Mouse (Mus musculus) adrenal gland, adult 18-20 months (tissue): ENCODE measurements around the gene Wdr66. TPM values are rescaled to one million over a fixed set of nuclear protein-coding genes. Genes with fewer than 3 reads are reported as not detected.
"Not testable (repeated sequence)": the region's sequence is repeated elsewhere in the genome, so short reads cannot be mapped to it uniquely, and the experiment has no call there.

Experiments used
- DNase-seq, 2 experiments: peaks; one replicate each; pipeline ENCODE4 v3.0.0; 2021 to 2022; ENCODE audit warnings: low spot score in 2 of 2
- long read RNA-seq, 2 experiments: library from polyadenylated mRNA; stranded (forward); transcript quantifications; one replicate each; pipeline ENCODE4 v2.0.0; 2021
- total RNA-seq, 2 experiments: library from RNA; stranded (reverse); gene quantifications; 1 replicate in 1 of 2; 2 replicates in 1 of 2; pipeline ENCODE4 v1.2.3; 2021

The Wdr66 gene
- under 1 TPM; 0.61 to 0.99 TPM for total RNA-seq
- long read RNA-seq, experiment 1, result 0 reads
- long read RNA-seq, experiment 2, result 0 reads

DNA sequence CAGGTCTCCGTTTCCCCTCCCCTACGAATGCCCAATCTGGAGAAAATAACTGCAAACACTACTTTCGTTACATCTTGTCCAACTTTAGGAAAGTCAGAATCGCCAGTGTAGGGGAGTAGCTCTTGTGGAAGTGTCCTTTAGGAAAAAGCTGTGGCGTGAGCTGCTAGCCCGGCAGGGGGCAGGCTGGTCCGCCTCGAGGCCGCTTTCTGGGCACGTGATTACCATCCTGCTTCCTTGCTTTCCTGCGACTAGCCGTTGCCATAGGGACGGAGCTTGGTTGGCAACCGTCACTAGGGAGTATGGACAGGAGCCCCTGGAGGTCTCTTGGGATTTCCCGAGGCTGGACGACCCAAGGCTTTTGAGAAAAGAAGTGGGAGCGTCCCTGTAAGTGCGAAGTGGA is at the start of gene Wdr66:
Wdr66 (plus strand) TSS at position 269 of the 400 bp plus-strand sequence.
- DNase-seq, result peak; percentile 66

DNA sequence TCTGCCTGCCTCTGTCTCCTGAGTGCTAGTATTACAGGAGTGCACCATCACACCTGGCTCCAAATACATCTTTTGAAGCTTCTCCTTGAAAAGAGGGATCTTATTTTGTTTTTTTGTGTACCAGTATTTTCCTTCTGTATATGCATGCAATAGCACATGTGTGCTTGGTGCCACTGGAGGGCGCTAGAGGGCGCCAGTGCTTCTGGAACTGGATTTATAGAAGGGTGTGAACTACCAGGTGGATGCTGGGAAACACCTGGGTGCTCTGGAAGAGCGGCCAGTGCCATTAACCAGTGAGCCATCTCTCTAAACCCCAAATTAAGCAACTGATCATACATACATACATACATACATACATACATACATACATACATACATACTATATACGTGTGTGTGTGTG is 49.1 kb upstream of the Wdr66 start:
- DNase-seq, result not testable (repeated sequence)

- DNase-seq, result not testable (repeated sequence)
These were observed 48.3 kb upstream of the Wdr66 start for GRCm38 (mm10) chr5:123203591-123203990.

- peak in 1 of 2 experiments; percentile 6 for DNase-seq
These were observed 29.4 kb upstream of the Wdr66 start for GRCm38 (mm10) chr5:123222346-123223050.

GRCm38 (mm10) chr5:123223051-123223410 is 28.9 kb upstream of the Wdr66 start:
- DNase-seq, result peak in 1 of 2 experiments; percentile 15

GRCm38 (mm10) chr5:123223861-123224260 is 28.0 kb upstream of the Wdr66 start:
- not testable (repeated sequence) for DNase-seq

- DNase-seq, result no peak
These were observed 25.1 kb upstream of the Wdr66 start for GRCm38 (mm10) chr5:123226851-123227250.

DNA sequence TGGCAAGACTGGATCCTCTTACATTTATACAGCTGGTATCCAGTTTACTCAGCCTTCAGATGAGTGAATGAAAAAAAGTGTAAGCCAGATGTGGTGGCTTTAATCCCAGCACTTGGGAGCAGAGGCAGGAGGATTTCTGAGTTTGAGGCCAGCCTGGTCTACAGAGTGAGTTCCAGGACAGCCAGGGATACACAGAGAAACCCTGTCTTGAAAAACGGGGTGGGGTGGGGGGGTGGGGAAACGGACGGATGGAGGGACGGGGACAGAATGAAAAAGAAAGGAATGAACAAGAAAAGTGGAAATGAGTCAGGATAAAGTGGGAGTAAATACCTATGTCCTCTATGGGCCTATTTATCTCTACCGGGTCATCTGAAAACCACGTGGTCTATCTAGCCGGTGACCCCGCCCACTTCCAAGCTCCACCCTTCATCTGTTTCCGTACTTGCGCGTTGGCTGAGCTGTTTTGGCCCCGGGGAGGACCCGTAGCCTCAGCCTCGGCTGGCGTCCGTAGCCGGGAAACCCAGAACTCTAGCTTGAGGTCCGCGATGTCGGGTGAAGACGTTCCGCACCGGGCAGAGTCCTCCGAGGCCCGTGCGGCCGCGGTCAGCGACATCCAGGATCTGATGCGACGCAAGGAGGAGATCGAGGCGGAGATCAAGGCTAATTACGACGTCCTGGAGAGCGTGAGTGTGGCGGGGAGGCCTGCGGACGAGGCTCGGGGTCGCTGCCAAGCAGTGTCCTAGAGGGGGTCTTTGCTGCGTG is 24.0 kb upstream of the Wdr66 start:
- DNase-seq, result peak; percentile 93 to 96

GRCm38 (mm10) chr5:123228524-123228922 is 23.4 kb upstream of the Wdr66 start:
- no peak for DNase-seq

GRCm38 (mm10) chr5:123229296-123229695 is 22.6 kb upstream of the Wdr66 start:
- no peak for DNase-seq

- no peak for DNase-seq
These were observed 19.7 kb upstream of the Wdr66 start for GRCm38 (mm10) chr5:123232180-123232579.

GRCm38 (mm10) chr5:123235731-123236130 is 16.2 kb upstream of the Wdr66 start:
- DNase-seq, result peak in 1 of 2 experiments; percentile 29

DNA sequence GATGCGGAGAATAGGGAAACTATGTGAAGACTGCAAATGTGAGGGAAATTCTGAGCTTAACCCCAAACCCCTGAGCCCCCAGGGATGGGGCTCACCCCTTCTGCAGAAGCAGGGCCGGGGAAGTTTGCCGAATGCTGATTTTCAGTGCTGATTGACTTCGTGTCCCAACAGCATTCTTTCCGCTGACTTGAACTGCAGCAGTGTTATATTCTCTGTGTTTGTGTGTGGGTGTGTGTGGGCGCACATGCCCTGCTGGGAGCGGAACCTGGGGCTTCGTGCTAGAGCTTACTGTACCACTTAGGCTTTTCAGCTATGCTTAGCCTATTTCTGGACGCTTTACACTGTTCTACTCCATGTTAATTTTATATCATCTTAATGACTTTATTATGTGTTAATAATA is 15.5 kb upstream of the Wdr66 start:
- DNase-seq, result no peak

DNA sequence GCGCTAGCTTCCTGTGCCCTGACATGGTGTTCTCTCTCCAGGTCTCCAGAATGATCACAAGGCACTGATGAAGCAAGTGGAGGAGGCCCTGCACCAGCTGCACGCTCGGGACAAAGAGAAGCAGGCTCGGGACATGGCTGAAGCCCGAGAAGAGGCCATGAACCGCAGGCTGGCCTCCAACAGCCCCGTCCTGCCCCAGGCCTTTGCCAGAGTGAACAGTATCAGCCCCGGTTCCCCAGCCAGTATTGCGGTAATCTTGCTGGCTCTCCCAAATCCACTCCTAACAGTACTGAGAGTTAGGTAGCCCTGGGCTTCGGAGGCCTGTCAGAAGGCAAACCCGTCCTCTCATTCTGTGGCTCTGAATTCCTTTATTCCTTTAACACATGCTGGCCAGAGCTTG is 12.4 kb upstream of the Wdr66 start:
- no peak for DNase-seq

DNA sequence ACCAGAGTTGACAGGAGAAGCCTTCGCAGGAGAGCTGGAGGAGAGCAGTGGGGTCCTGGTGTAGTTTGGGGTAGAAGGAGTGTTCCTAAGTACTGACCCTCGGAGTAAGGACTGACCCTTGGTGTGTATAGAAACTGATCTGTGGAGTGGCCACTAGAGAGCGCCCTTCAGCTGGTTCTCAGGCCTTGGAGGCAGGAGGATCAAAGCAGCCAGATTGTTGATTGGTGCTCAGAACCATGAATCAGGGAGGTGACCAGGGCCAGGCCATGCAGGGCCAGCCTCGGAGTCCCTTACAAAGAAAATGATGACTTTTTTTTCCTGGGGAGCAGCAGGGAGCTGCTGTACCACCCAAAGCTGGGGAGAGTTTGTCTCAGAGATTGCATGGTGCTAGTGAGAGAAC is 6.4 kb upstream of the Wdr66 start:
- DNase-seq, result peak; percentile 24 to 33

DNA sequence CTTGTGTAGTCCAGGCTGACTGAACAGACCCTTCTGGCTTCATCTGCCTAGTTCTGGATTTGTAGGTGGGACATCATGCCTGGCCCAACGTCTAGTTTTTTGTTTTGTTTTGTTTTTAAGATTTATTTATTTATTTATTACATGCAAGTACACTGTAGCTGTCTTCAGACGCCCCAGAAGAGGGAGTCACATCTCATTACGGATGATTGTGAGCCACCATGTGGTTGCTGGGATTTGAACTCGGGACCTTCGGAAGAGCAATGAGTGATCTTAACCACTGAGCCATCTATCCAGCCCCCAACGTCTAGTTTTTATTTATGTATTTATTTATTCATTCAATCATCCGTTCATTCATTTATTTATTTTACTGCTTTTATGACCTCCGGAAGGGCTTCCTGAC is 512 bp upstream of the Wdr66 start:
- no peak for DNase-seq

DNA sequence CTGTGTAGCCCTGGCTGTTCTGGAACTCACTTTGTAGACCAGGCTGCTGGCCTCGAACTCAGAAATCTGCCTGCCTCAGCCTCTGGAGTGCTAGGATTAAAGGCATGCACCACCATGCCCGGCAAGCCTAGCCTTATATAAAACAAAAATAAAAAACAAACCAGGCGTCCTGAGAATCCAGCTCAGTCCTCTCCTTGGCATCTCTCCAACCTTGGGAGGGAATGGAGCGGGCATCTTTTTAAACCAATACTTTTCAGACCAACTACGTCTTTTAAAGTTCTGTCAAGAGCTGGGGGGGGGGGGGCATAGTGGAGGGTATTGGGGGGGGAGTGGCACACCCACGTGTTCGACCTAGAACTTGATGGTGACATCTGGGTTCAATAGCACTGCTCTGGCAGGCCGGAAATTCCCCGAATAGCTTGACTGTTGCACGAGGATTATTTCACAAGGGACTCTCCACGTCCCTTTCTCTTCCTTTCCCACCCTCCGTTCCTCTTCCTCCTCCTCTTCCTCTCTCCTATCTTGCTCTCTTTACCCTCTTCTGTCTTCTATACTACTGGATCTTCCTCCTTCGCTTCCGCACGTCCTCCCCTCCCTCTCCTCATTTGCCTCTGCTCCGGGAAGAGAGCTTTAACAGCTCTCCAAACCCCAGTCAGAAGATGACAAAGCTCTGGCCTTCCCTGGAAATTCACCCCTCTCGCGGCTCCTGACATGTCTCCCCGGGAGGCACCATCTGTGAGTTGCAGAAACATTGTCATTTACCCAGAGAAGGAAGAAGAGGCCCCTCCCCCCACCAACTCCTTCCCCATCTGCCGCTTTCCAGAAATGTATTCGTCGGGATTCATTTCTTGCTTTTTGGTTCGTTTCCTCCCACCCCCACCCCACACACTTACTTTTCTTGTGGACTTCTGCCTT is 5.2 kb downstream of the Wdr66 start:
- DNase-seq, result no peak

DNA sequence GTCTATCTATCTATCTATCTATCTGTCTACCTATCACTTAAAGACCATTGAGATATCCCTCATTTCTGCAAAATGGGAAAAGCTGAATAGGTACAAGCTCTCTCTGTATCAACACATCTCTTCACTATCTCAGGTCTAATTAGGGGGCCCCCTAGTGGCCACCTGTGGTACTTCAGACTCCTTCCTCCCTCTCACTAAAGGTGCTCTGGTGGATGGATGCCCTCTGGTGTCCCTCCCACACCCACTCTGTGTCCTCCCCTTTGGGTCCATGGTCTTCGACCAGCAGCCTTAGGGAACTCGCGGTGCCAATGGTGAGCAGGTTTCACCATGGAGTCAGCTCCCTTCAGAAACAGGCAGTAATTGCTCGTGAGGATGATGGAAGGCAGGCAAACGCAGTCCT is 7.1 kb downstream of the Wdr66 start:
- peak; percentile 64 to 68 for DNase-seq

GRCm38 (mm10) chr5:123260698-123261097 is 8.8 kb downstream of the Wdr66 start:
- DNase-seq, result no peak

GRCm38 (mm10) chr5:123266909-123267308 is 15.0 kb downstream of the Wdr66 start:
- no peak for DNase-seq
